Mouse (Mus musculus): ENCODE measurements around the gene Tom1.

Gene Tom1

DNA sequence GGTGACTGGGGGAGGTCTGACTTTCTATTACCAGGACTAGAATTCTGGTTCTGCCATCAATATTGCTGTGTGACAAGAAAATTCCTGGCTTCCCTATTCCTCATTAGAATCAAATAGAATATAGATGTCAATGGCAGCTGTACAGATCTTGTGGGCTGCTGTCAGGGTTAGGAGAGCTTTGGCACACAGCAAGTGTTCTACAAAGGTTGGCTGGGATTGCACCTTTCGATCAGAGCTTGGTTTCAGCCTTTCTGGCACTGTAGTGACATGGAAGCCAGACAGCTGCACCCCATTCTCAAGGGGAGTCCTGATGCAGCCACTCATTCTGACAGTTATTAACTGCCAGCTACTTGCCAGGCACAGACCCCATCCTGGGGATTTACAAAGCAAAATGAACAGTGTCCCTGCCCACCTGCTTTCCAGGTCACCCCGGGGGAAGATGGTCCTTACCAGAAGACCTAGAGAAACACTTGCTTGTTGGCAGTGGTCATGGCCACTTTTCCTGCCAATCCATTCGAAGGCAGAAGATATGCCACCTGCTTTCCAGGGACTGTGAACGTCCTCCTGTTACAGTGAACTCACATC lies 57.4 kb downstream of the Tom1 start:
- DNase-seq = no peak

GRCm38 (mm10) chr8:75093399-75094156 lies 60.1 kb downstream of the Tom1 start, which contains the start of gene Hmox1:
Gene Hmox1 (plus strand): TSS chr8:75093621.
- peak; percentile 94 to 98 for DNase-seq

- DNase-seq = no peak
Measured at GRCm38 (mm10) chr8:75102956-75103355, 69.5 kb downstream of the Tom1 start.

- no peak for DNase-seq
Measured at GRCm38 (mm10) chr8:75103376-75103878, 69.9 kb downstream of the Tom1 start.

DNA sequence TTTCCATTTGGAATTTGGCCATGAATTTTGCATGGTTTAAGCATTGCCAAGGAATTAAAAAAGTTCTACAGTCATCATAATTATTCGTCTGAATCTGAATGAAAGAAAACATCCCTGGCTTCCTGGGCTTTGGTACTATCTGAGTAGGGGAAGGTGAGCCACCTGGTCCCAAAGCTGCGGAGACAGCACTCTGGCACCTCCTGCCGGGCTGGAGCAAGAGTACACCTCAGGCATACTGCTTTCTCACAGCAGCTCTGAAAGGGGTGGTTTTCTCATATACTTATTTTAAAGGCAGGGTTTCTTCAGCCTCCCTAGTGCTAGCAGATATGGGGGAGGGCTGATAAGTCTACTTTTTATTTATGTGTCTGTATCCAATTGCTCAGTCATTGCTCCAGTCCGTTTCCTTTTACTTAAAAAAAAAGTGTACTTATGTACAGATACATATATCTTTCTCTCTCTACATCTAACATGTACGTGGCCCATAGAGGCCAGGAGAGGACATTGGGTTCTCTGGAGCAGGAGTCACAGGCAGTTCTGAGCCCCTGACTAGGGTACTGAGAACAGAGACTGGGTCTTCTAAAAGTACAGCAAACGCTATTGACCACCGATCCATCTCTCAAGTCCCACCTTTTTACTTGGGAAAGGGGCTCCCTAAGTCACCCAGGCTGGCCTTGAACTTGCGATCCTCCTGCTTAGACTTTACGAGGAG lies 75.2 kb downstream of the Tom1 start:
- DNase-seq = peak; percentile 83 to 88

- DNase-seq = peak; percentile 99 to 100
Measured at GRCm38 (mm10) chr8:75109236-75109967, 75.9 kb downstream of the Tom1 start, which contains the start of gene Mcm5. Gene Mcm5 (plus strand): TSS chr8:75109569.

GRCm38 (mm10) chr8:75110093-75110492 lies 76.6 kb downstream of the Tom1 start:
- DNase-seq = no peak

DNA sequence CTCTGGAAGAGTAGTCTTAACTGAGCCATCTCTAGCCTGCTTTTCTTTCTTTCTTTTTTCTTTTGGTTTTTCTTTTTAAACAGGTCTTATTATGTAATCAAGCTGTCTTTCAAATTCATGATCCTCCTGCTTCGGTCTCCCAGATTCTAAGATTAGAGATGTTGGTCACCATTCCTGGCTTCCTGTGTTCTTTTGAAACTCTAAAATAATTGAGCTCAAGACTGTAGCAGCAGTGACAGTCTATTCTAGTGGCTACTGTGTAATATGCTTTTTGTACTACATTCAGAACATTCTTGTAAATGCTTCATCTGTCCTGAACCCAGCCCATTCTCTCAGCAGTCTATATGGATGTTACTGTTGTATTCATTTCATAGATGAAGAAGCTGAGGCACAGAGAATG lies 85.0 kb downstream of the Tom1 start:
- no peak for DNase-seq

- no peak for DNase-seq
Measured at GRCm38 (mm10) chr8:75119287-75119686, 85.8 kb downstream of the Tom1 start.

Measured in lung, postnatal 4 days (tissue).